Mouse (Mus musculus): Measurements from ENCODE around the gene Rxfp4. TPM values are rescaled to one million over a fixed set of nuclear protein-coding genes. Genes with fewer than 3 reads are reported as not detected.

Rxfp4 gene
- polyA plus RNA-seq, 1 experiment from 2014 or later: not detected

- 0 out of 2 replicates have a peak, but pooled peaks have one; percentile 17 for ATAC-seq (ENCODE audit: low FRiP score, low TSS enrichment)
- peaks cover 22% of the 10 kb centered on the region for H3K4me1 ChIP-seq (ENCODE audit: insufficient read depth, low read length)
Observed at GRCm38 (mm10) chr3:88631921-88632587, 20.9 kb downstream of the Rxfp4 start.

DNA sequence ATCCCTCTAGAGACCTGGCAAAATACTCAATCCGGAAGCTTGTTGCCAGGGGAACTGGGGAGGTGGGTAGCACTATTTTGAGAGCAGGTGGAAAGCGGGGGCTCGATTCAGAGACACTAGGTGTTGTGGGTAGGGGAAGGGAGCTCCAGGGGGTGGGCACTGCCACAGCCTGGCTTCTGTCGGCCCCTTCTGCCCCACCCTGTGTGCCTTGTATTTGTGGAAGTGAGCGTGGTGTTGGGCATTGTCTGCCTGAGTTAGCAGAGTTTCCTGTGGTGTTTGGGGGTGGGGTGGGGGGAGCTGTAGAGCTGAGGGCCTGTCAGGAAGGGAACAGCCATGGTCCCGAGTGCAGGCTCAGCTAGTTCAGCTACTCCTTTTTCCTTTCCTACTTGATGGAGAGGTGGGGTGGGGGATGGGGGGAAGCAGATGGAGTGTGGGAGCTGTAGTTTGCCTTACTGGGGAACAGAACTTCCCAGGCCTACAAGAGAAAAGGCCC, 22.0 kb downstream of the Rxfp4 start:
- Histone ChIP-seq H3K9me3 (ENCODE audit: low read length) (no peaks in the 10 kb centered on the region), H3K36me3 (ENCODE audit: insufficient read depth, low read length) (peaks cover 61% of the 10 kb centered on the region), H3K4me1 (ENCODE audit: insufficient read depth, low read length) (peaks cover 34% of the 10 kb centered on the region), H3K27me3 (ENCODE audit: insufficient read depth, low read length) (no peaks in the 10 kb centered on the region), H3K4me2 (replicated peaks; ENCODE audit: low read depth, low read length) (no peak overlapping the region), H3K27ac (ENCODE audit: low read length) (peak overlapping the region; percentile 39; the same call in 1 of the 2 replicates), H3K9ac (replicated peaks; ENCODE audit: low read length) (no peak overlapping the region), H3K4me3 (ENCODE audit: low read length) (no peak overlapping the region)
- 72% methylated on average over 6 of the region's 6 CpGs for WGBS
- ATAC-seq (ENCODE audit: low FRiP score, low TSS enrichment): peak; percentile 44

More at GRCm38 (mm10) chr3:88631921-88632587, 20.9 kb downstream of the Rxfp4 start:
- Histone ChIP-seq H3K27ac (ENCODE audit: low read length) (no peak overlapping the region), H3K36me3 (ENCODE audit: insufficient read depth, low read length) (peaks cover 73% of the 10 kb centered on the region), H3K4me3 (ENCODE audit: low read length) (no peak overlapping the region), H3K9ac (replicated peaks; ENCODE audit: low read length) (no peak overlapping the region), H3K27me3 (ENCODE audit: insufficient read depth, low read length) (no peaks in the 10 kb centered on the region), H3K4me2 (replicated peaks; ENCODE audit: low read depth, low read length) (no peak overlapping the region), H3K9me3 (ENCODE audit: low read length) (no peaks in the 10 kb centered on the region)
- WGBS: 74% methylated on average over 12 of the region's 12 CpGs

GRCm38 (mm10) chr3:88630018-88630417, 22.9 kb downstream of the Rxfp4 start:
- H3K27me3 ChIP-seq (ENCODE audit: insufficient read depth, low read length): no peaks in the 10 kb centered on the region
- no peak for ATAC-seq (ENCODE audit: low FRiP score, low TSS enrichment)
- no peak overlapping the region for H3K4me3 ChIP-seq (ENCODE audit: low read length)
- 71% methylated on average over 9 of the region's 9 CpGs for WGBS
- H3K36me3 ChIP-seq (ENCODE audit: insufficient read depth, low read length): peaks cover 52% of the 10 kb centered on the region
- H3K4me1 ChIP-seq (ENCODE audit: insufficient read depth, low read length): peaks cover 38% of the 10 kb centered on the region
- H3K27ac ChIP-seq (ENCODE audit: low read length): peak overlapping the region; percentile 12; the same call in 1 of the 2 replicates
- no peak overlapping the region for H3K4me2 ChIP-seq (replicated peaks; ENCODE audit: low read depth, low read length)
- no peaks in the 10 kb centered on the region for H3K9me3 ChIP-seq (ENCODE audit: low read length)
- no peak overlapping the region for H3K9ac ChIP-seq (replicated peaks; ENCODE audit: low read length)

- Histone ChIP-seq H3K27ac (ENCODE audit: low read length) (no peak overlapping the region), H3K9me3 (ENCODE audit: low read length) (no peaks in the 10 kb centered on the region), H3K4me1 (ENCODE audit: insufficient read depth, low read length) (peaks cover 45% of the 10 kb centered on the region), H3K4me3 (ENCODE audit: low read length) (no peak overlapping the region), H3K9ac (replicated peaks; ENCODE audit: low read length) (0 out of 2 replicates have a peak overlapping the region, but pooled peaks have one; percentile 24), H3K36me3 (ENCODE audit: insufficient read depth, low read length) (peaks cover 45% of the 10 kb centered on the region), H3K4me2 (replicated peaks; ENCODE audit: low read depth, low read length) (no peak overlapping the region), H3K27me3 (ENCODE audit: insufficient read depth, low read length) (no peaks in the 10 kb centered on the region)
- ATAC-seq (ENCODE audit: low FRiP score, low TSS enrichment): no peak
- 65% methylated on average over 13 of the region's 13 CpGs for WGBS
Observed at GRCm38 (mm10) chr3:88629244-88629643, 23.7 kb downstream of the Rxfp4 start.

DNA sequence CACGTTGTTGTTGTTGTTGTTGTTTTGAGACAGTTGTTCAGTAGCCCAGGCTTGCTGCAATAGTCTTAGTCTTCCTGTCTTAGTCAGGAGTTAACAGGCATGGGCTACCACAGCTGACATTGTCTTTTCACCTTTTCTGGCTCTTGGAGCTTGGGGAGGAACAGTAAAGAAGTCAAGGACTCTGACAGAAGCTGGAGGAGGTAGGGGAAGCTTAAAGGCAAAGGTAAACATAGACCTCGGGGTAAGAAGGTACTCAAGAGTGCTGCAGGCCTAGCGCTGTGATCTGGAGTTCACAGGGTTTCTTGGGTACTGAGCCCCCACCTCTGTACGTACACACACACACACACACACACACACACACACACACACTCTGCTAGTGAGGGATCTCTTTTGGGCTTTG, 24.2 kb downstream of the Rxfp4 start:
- WGBS: 52% methylated on average over 4 of the region's 4 CpGs
- H3K36me3 ChIP-seq (ENCODE audit: insufficient read depth, low read length): peaks cover 40% of the 10 kb centered on the region

GRCm38 (mm10) chr3:88627535-88627934, 25.4 kb downstream of the Rxfp4 start:
- peak; percentile 37; the same call in 1 of the 2 replicates for ATAC-seq (ENCODE audit: low FRiP score, low TSS enrichment)
- Histone ChIP-seq H3K27me3 (ENCODE audit: insufficient read depth, low read length) (no peaks in the 10 kb centered on the region), H3K4me1 (ENCODE audit: insufficient read depth, low read length) (peaks cover 54% of the 10 kb centered on the region), H3K9ac (replicated peaks; ENCODE audit: low read length) (0 out of 2 replicates have a peak overlapping the region, but pooled peaks have one; percentile 17), H3K27ac (ENCODE audit: low read length) (peak overlapping the region; percentile 51; the same call in 1 of the 2 replicates), H3K4me2 (replicated peaks; ENCODE audit: low read depth, low read length) (no peak overlapping the region), H3K36me3 (ENCODE audit: insufficient read depth, low read length) (peaks cover 28% of the 10 kb centered on the region), H3K4me3 (ENCODE audit: low read length) (no peak overlapping the region), H3K9me3 (ENCODE audit: low read length) (no peaks in the 10 kb centered on the region)
- WGBS: 55% methylated on average over 2 of the region's 2 CpGs

More for the DNA sequence above, 24.2 kb downstream of the Rxfp4 start:
- no peak overlapping the region for H3K4me3 ChIP-seq (ENCODE audit: low read length)
- no peak overlapping the region; the same call in 1 of the 2 replicates for H3K27ac ChIP-seq (ENCODE audit: low read length)
- peaks cover 50% of the 10 kb centered on the region for H3K4me1 ChIP-seq (ENCODE audit: insufficient read depth, low read length)
- H3K9ac ChIP-seq (replicated peaks; ENCODE audit: low read length): no peak overlapping the region
- no peaks in the 10 kb centered on the region for H3K9me3 ChIP-seq (ENCODE audit: low read length)
- H3K4me2 ChIP-seq (replicated peaks; ENCODE audit: low read depth, low read length): no peak overlapping the region
- ATAC-seq (ENCODE audit: low FRiP score, low TSS enrichment): no peak
- H3K27me3 ChIP-seq (ENCODE audit: insufficient read depth, low read length): no peaks in the 10 kb centered on the region

- Histone ChIP-seq H3K9ac (replicated peaks; ENCODE audit: low read length) (0 out of 2 replicates have a peak overlapping the region, but pooled peaks have one; percentile 17), H3K36me3 (ENCODE audit: insufficient read depth, low read length) (peaks cover 23% of the 10 kb centered on the region), H3K4me2 (replicated peaks; ENCODE audit: low read depth, low read length) (no peak overlapping the region), H3K4me1 (ENCODE audit: insufficient read depth, low read length) (peaks cover 54% of the 10 kb centered on the region), H3K27ac (ENCODE audit: low read length) (peak overlapping the region; percentile 17; the same call in 1 of the 2 replicates), H3K4me3 (ENCODE audit: low read length) (no peak overlapping the region), H3K9me3 (ENCODE audit: low read length) (no peaks in the 10 kb centered on the region), H3K27me3 (ENCODE audit: insufficient read depth, low read length) (no peaks in the 10 kb centered on the region)
- 44% methylated on average over 4 of the region's 4 CpGs for WGBS
- ATAC-seq (ENCODE audit: low FRiP score, low TSS enrichment): peak; percentile 20; the same call in 1 of the 2 replicates
Observed at GRCm38 (mm10) chr3:88627114-88627513, 25.8 kb downstream of the Rxfp4 start.

DNA sequence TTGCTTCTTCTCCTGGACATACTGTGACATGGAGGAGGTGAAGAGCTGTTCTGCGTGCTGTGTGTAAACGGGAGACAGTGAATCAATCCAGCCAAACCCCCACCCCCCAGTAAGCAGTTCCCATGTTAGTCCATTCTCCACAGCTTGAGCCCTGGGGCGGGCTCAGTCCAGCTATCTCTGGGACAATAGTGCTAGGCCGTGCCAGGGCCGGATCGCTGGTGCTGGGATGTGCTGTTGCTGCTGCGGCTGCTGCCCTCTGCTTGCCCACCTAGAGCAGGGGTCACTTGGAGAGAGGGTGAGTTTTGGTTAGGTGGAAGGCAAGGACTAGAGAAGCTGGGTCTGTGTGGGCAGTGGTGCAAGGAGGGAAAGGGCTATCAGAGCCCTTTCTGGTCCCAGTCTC, 26.6 kb downstream of the Rxfp4 start:
- 67% methylated on average over 7 of the region's 7 CpGs for WGBS
- Histone ChIP-seq H3K27me3 (ENCODE audit: insufficient read depth, low read length) (no peaks in the 10 kb centered on the region), H3K9me3 (ENCODE audit: low read length) (no peaks in the 10 kb centered on the region), H3K9ac (replicated peaks; ENCODE audit: low read length) (no peak overlapping the region), H3K27ac (ENCODE audit: low read length) (peak overlapping the region; percentile 24; the same call in 1 of the 2 replicates), H3K4me1 (ENCODE audit: insufficient read depth, low read length) (peaks cover 54% of the 10 kb centered on the region), H3K4me3 (ENCODE audit: low read length) (no peak overlapping the region), H3K36me3 (ENCODE audit: insufficient read depth, low read length) (peaks cover 15% of the 10 kb centered on the region), H3K4me2 (replicated peaks; ENCODE audit: low read depth, low read length) (no peak overlapping the region)
- no peak for ATAC-seq (ENCODE audit: low FRiP score, low TSS enrichment)

- no peak for ATAC-seq (ENCODE audit: low FRiP score, low TSS enrichment)
- Histone ChIP-seq H3K9ac (replicated peaks; ENCODE audit: low read length) (no peak overlapping the region; the same call in 1 of the 2 replicates), H3K27ac (ENCODE audit: low read length) (0 out of 2 replicates have a peak overlapping the region, but pooled peaks have one; percentile 99), H3K9me3 (ENCODE audit: low read length) (no peaks in the 10 kb centered on the region), H3K4me3 (ENCODE audit: low read length) (no peak overlapping the region), H3K27me3 (ENCODE audit: insufficient read depth, low read length) (no peaks in the 10 kb centered on the region), H3K4me1 (ENCODE audit: insufficient read depth, low read length) (peaks cover 56% of the 10 kb centered on the region), H3K36me3 (ENCODE audit: insufficient read depth, low read length) (peaks cover 8% of the 10 kb centered on the region), H3K4me2 (replicated peaks; ENCODE audit: low read depth, low read length) (no peak overlapping the region)
- WGBS: 82% methylated on average over 7 of the region's 7 CpGs
Observed at GRCm38 (mm10) chr3:88625531-88625930, 27.4 kb downstream of the Rxfp4 start.

GRCm38 (mm10) chr3:88624951-88625350, 28.0 kb downstream of the Rxfp4 start:
- Histone ChIP-seq H3K27me3 (ENCODE audit: insufficient read depth, low read length) (no peaks in the 10 kb centered on the region), H3K27ac (ENCODE audit: low read length) (peak overlapping the region; percentile 99), H3K4me1 (ENCODE audit: insufficient read depth, low read length) (peaks cover 62% of the 10 kb centered on the region), H3K4me2 (replicated peaks; ENCODE audit: low read depth, low read length) (peak overlapping the region; percentile 88), H3K9me3 (ENCODE audit: low read length) (no peaks in the 10 kb centered on the region), H3K36me3 (ENCODE audit: insufficient read depth, low read length) (peaks cover 4% of the 10 kb centered on the region; the same call in 1 of the 2 replicates), H3K4me3 (ENCODE audit: low read length) (peak overlapping the region; percentile 84; the same call in 1 of the 2 replicates), H3K9ac (replicated peaks; ENCODE audit: low read length) (peak overlapping the region; percentile 97)
- ATAC-seq (ENCODE audit: low FRiP score, low TSS enrichment): no peak
- 31% methylated on average over 2 of the region's 2 CpGs for WGBS

Measured in kidney, embryonic 16.5 days (tissue).